Mouse (Mus musculus): ENCODE data around the gene Nkiras1. TPM values are rescaled to one million over a fixed set of nuclear protein-coding genes. Genes with fewer than 3 reads are reported as not detected.
"Not testable (repeated sequence)": the region's sequence is repeated elsewhere in the genome, so short reads cannot be mapped to it uniquely, and the experiment has no call there.

The Nkiras1 gene
- polyA plus RNA-seq (2016; fragmentation: Nextera tagmentation; extraction: Ambion mirVana) = 17.4 and 21.5 TPM in 2 replicates

DNA sequence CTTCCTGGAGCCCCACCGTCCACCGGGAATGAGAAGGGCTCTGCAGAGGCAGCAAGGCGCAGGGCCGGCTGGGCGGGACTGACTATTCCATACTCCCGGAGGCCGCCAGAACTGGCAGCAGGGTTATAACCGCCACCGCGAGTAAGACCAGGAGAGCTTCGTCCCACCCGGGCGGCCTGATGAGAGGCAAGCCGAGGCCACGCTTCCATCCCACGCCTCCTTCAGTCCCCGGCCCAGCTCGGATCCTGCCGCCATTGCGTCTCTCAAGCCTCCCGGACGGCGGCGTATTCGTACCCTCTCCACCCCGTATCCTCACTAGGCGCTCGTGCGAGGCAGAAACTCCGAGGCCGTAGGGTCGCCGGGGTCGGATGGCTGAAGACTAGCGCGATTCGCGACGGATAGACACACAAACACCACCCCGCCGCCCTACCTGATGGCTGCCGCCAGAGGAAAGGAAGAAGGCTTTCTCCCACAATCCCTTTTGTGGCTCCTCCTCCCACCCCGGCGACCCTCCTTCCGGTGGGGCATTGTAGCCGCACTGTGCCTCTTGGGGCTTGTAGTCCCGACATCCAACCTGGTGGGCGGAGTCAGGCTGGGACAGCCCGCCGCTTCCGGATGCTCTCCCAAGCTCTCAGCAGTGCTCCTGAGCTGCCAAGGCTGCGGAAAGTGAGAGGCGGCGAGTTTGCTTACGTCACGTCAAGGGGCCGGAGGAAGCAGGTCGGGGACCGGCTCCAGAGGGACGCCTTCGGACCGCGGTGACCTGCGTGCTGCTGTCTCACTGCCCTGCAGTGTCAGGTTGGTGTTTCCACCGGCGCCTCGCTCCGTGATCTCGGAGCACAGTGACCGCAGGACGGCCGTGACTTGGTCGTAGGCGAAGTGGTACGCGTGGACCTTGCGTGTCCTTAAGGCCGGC, at the start of gene Nkiras1, which contains the start of gene Rpl15:
Gene Nkiras1, plus strand, starts transcription at position 608 of the 913 bp plus-strand sequence.
Gene Rpl15, minus strand, starts transcription at position 863 of the 913 bp plus-strand sequence.
- peak within 1 kb of the TSS; percentile 93 for H3K4me3 ChIP-seq
- H3K36me3 ChIP-seq = peaks cover 22% of the 10 kb centered on the region
- peak within 1 kb of the TSS; percentile 95 for H3K9ac ChIP-seq
- peak within 1 kb of the TSS; percentile 66 for H3K4me2 ChIP-seq (replicated peaks)
- H3K4me1 ChIP-seq = peaks cover 8% of the 10 kb centered on the region; the same call in 1 of the 2 replicates
- WGBS = under 1% methylated on average over 77 of the region's 78 CpGs
- no peaks in the 10 kb centered on the region for H3K9me3 ChIP-seq
- H3K27me3 ChIP-seq = no peaks in the 10 kb centered on the region
- ATAC-seq (ENCODE audit: insufficient number of reproducible peaks, insufficient read depth, low FRiP score, low TSS enrichment) = peak; percentile 100
- H3K27ac ChIP-seq = peak within 1 kb of the TSS; percentile 84

- WGBS = 92% methylated on average over 6 of the region's 6 CpGs
Observed at GRCm38 (mm10) chr14:18221977-18222376, 49.0 kb upstream of the Nkiras1 start.

DNA sequence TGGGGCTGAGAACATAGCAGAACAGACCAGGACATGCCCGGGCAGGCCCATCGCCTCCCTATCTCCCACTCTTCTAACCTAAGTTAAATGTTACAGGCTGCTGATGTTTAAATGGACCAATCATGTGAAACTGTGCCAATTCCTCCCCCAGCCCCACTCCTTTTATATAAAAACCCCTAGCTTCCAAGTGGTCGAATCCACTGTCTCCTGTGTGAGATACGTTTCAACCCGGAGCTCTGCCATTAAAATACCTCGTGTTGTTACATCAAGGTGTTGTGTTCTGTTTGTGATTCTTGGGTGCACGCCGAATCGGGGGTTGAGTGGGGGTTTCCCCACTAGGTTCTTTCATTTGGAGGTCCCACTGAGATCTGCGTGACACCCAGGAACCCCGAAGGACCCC, 45.5 kb upstream of the Nkiras1 start:
- H3K9ac ChIP-seq; H3K9me3 ChIP-seq; H3K36me3 ChIP-seq; H3K27me3 ChIP-seq; H3K4me2 ChIP-seq (replicated peaks); H3K4me3 ChIP-seq; H3K27ac ChIP-seq; ATAC-seq (ENCODE audit: insufficient number of reproducible peaks, insufficient read depth, low FRiP score, low TSS enrichment); H3K4me1 ChIP-seq: not testable (repeated sequence)
- WGBS = 93% methylated on average over 11 of the region's 11 CpGs

More at GRCm38 (mm10) chr14:18221977-18222376, 49.0 kb upstream of the Nkiras1 start:
- Histone ChIP-seq H3K4me1 (no peaks in the 10 kb centered on the region), H3K9ac (no peak overlapping the region), H3K4me3 (no peak overlapping the region), H3K36me3 (no peaks in the 10 kb centered on the region), H3K4me2 (replicated peaks) (no peak overlapping the region), H3K27ac (no peak overlapping the region), H3K9me3 (no peaks in the 10 kb centered on the region), H3K27me3 (no peaks in the 10 kb centered on the region)
- ATAC-seq (ENCODE audit: insufficient number of reproducible peaks, insufficient read depth, low FRiP score, low TSS enrichment) = no peak

GRCm38 (mm10) chr14:18226181-18226580, 44.8 kb upstream of the Nkiras1 start:
- not testable (repeated sequence) for ATAC-seq (ENCODE audit: insufficient number of reproducible peaks, insufficient read depth, low FRiP score, low TSS enrichment); H3K9ac ChIP-seq; H3K4me1 ChIP-seq; H3K9me3 ChIP-seq; H3K4me3 ChIP-seq; H3K27me3 ChIP-seq; H3K36me3 ChIP-seq; H3K27ac ChIP-seq; H3K4me2 ChIP-seq (replicated peaks)
- WGBS = 84% methylated on average over 11 of the region's 11 CpGs

- 91% methylated on average over 10 of the region's 10 CpGs for WGBS
- not testable (repeated sequence) for H3K4me1 ChIP-seq; H3K4me2 ChIP-seq (replicated peaks); H3K27ac ChIP-seq; H3K4me3 ChIP-seq; H3K9me3 ChIP-seq; H3K27me3 ChIP-seq; H3K36me3 ChIP-seq; ATAC-seq (ENCODE audit: insufficient number of reproducible peaks, insufficient read depth, low FRiP score, low TSS enrichment); H3K9ac ChIP-seq
Observed at GRCm38 (mm10) chr14:18229751-18230150, 41.2 kb upstream of the Nkiras1 start.

DNA sequence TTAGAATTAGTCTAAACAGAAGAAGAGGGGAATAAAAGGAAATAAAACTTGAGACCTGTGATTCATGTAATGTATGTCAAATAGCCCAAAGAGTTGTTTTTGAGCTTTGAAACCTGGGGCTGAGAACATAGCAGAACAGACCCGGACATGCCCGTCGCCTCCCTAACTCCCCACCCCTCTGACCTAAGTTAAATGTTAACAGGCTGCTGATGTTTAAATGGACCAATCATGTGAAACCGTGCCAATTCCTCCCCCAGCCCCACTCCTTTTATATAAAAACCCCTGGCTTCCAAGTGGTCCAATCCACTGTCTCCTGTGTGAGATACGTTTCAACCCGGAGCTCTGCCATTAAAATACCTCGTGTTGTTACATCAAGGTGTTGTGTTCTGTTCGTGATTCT, 39.1 kb upstream of the Nkiras1 start:
- not testable (repeated sequence) for H3K9me3 ChIP-seq; H3K4me1 ChIP-seq; H3K4me2 ChIP-seq (replicated peaks); H3K9ac ChIP-seq; H3K4me3 ChIP-seq; ATAC-seq (ENCODE audit: insufficient number of reproducible peaks, insufficient read depth, low FRiP score, low TSS enrichment); H3K27me3 ChIP-seq; H3K27ac ChIP-seq; H3K36me3 ChIP-seq
- WGBS = 91% methylated on average over 8 of the region's 8 CpGs

GRCm38 (mm10) chr14:18233076-18233475, 37.9 kb upstream of the Nkiras1 start:
- ATAC-seq (ENCODE audit: insufficient number of reproducible peaks, insufficient read depth, low FRiP score, low TSS enrichment) = no peak
- H3K36me3 ChIP-seq = no peaks in the 10 kb centered on the region
- H3K9ac ChIP-seq = no peak overlapping the region
- no peaks in the 10 kb centered on the region for H3K4me1 ChIP-seq
- H3K4me2 ChIP-seq (replicated peaks) = no peak overlapping the region
- no peaks in the 10 kb centered on the region for H3K9me3 ChIP-seq
- 87% methylated on average over 2 of the region's 2 CpGs for WGBS
- no peak overlapping the region for H3K4me3 ChIP-seq
- no peak overlapping the region for H3K27ac ChIP-seq
- no peaks in the 10 kb centered on the region for H3K27me3 ChIP-seq

GRCm38 (mm10) chr14:18233981-18234960, 36.7 kb upstream of the Nkiras1 start:
- no peak overlapping the region for H3K9ac ChIP-seq
- no peaks in the 10 kb centered on the region for H3K36me3 ChIP-seq
- no peak overlapping the region for H3K4me3 ChIP-seq
- no peaks in the 10 kb centered on the region for H3K27me3 ChIP-seq
- ATAC-seq (ENCODE audit: insufficient number of reproducible peaks, insufficient read depth, low FRiP score, low TSS enrichment) = no peak
- no peaks in the 10 kb centered on the region for H3K9me3 ChIP-seq
- H3K4me1 ChIP-seq = no peaks in the 10 kb centered on the region
- WGBS = 44% methylated on average over 5 of the region's 5 CpGs
- no peak overlapping the region for H3K27ac ChIP-seq
- no peak overlapping the region for H3K4me2 ChIP-seq (replicated peaks)

- not testable (repeated sequence) for H3K27ac ChIP-seq; ATAC-seq (ENCODE audit: insufficient number of reproducible peaks, insufficient read depth, low FRiP score, low TSS enrichment)
- 77% methylated on average over 2 of the region's 2 CpGs for WGBS
Observed at GRCm38 (mm10) chr14:18236496-18237235, 34.3 kb upstream of the Nkiras1 start.

DNA sequence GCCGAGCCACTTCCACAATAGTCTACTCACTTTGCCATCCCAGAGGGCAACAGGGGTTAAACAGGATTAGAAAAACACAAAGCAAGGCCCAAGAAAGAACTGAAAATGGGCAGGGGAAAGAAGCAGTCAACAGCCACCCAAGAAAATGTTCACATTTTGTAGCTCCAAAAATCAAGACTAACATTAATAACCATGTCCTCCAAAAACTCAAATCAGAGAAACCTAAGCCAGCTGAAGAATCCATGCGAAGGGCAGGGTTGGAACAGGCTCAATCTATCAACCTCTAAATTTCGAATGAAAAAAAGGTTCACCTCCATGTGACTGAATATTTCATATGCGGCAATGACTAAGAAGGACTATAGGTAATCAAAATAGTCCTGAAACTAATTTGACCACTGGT, 33.6 kb upstream of the Nkiras1 start:
- ATAC-seq (ENCODE audit: insufficient number of reproducible peaks, insufficient read depth, low FRiP score, low TSS enrichment) = no peak
- Histone ChIP-seq H3K9ac (no peak overlapping the region), H3K27me3 (no peaks in the 10 kb centered on the region), H3K4me2 (replicated peaks) (peak overlapping the region; percentile 79), H3K27ac (no peak overlapping the region), H3K4me3 (peak overlapping the region; percentile 84), H3K36me3 (no peaks in the 10 kb centered on the region), H3K9me3 (no peaks in the 10 kb centered on the region), H3K4me1 (no peaks in the 10 kb centered on the region)
- WGBS = 52% methylated on average over 4 of the region's 4 CpGs

More at GRCm38 (mm10) chr14:18236496-18237235, 34.3 kb upstream of the Nkiras1 start:
- not testable (repeated sequence) for H3K4me2 ChIP-seq (replicated peaks); H3K27me3 ChIP-seq; H3K9me3 ChIP-seq; H3K9ac ChIP-seq; H3K36me3 ChIP-seq; H3K4me1 ChIP-seq; H3K4me3 ChIP-seq

All from embryonic facial prominence, embryonic 12.5 days (tissue).